Mouse (Mus musculus) cortical plate, adult 2 months (tissue): ENCODE measurements around the gene Auts2.

Source experiments
- CTCF ChIP-seq: fragments of 200-500 bp; IDR thresholded peaks from 2 replicates; pipeline ENCODE4 v1.5.1; 2011; ENCODE audit warnings: mild to moderate bottlenecking, control low read depth, low read length; ENCODE audit not compliant: insufficient read depth; ENCODE audit errors: extremely low read depth
- POLR2A ChIP-seq: fragments of 200-500 bp; IDR thresholded peaks from 2 replicates; pipeline ENCODE4 v1.6.1; 2011; ENCODE audit warnings: mild to moderate bottlenecking, low read length, control low read depth; ENCODE audit not compliant: insufficient read depth; ENCODE audit errors: extremely low read depth

DNA sequence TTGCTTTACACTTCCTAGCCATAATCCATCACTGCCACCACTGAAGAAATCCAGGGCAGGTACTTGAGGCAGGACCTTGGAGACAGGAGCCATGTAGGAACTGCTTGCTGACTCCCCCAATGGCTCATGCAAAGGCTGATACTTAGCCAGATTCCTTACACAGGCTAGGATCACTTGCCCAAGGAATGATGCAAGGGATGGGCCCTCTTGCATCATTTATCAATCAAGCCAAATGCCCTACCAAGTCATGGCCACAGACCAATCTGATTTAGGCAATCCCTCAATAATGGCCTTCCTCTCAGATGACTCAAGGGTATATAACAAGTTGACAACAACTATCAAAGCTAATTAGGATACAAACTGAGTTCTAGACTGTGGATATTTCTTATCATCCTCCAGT, 666.6 kb downstream of the Auts2 start:
- TF ChIP-seq CTCF (no peak), POLR2A (no peak)
